Mouse (Mus musculus) adrenal gland, adult 10 weeks (tissue): ENCODE measurements around the gene Smim4. TPM values are rescaled to one million over a fixed set of nuclear protein-coding genes. Genes with fewer than 3 reads are reported as not detected.

Experiments
- polyA plus RNA-seq: library from polyadenylated mRNA; stranded (reverse); fragments of 350-450 nt; fragmentation: Illumina TruSeq; extraction: RNeasy Lipid Tissue Mini Kit (QIAGEN cat#74804); gene quantifications from one replicate; pipeline ENCODE4 v1.2.3, GENCODE M21; 2014; ENCODE audit warnings: low read depth, low replicate concordance

Smim4 gene
- polyA plus RNA-seq, result 16.9 TPM

DNA sequence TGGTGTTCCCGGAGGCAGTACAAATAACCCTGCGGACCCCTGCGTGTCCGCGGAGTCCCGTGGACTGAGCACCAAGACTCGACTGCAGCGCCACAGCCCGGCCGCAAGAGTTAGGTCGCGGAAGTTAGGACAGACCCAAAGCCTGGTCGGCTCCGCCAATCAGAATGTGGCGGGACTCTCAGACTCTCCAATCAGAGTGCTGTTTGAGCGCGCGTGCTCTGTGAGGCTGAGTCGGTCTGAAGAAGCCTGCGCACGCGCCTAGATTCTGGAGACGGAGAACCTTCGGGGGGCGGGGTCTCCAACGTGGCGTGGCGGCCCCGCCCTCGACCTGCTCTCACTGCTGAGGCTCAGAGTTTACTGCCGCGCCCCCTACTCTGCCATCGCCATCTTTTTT lies at the start of gene Smim4:
Gene Smim4 (minus strand): TSS at position 131 of the 394 bp plus-strand sequence.

DNA sequence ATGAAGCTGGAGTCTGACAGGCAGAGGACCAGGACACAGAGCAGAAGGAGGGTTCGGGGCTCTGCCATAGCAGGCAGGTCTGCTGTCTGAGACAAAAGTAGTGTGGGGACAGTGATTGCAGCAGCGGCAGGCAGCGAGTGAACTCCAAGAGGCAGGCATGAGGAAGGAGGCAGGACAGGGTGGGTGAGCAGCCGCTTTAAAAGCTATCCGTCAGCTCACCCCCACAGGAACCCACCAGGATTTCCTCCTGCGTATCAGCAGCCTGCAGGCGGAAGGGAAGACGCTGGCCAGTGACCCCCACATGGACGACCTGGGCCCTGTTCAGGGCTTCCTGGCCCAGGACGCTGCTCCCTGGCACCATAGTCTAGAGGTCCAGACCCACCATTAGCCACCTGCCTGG lies 39.7 kb upstream of the Smim4 start, which contains the start of gene Stab1:
Gene Stab1 (minus strand): TSS at position 217 of the 400 bp plus-strand sequence.

DNA sequence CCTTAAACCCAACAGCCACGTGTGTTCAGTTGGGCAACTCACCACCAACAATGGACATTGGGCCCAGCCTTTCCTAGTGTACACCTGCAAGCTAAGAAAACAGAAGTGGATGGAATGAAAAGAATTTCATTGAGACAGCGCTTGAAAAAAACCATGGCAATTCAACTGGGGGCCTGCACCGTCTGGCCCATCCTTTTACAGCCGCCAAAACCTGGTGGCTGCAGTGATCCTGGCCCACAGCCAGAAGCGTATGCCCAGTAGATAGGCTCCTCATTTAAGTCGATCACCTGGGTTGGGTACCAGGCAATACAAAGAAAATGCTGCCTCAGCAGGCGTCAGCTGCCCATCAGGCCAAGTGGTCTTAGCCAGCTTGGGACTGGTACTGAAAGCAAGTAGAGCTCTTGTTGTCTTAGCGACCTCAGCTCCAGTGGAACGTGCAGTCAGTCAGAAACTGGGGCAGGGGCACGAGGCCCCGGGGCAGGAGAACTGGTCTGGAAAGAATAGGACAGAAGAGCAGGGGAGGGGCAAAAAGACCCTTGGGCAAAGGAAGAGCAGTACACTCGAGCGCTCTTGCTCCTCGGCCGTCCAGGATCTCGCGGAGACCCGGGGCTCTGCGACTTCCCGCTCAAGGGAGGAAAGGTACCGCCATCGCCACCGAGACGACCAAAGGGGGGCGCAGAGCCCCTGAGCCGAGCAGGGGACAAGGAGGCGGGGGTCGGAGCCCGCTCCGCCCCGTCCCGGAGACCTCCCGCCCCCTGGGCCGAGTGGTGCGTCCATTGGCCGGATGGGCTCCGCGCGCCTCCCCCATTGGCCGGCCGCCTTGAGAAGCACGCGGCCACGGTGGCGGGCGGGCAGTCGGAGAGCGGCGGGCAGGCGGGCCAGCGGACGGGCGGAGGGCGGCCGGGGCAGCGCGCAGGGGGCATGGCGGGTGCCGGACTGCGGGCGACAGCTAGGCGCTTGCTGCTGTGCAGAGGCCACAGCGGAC lies 1.8 kb upstream of the Smim4 start, which contains the start of gene Nt5dc2:
Gene Nt5dc2 (plus strand): TSS at position 818 of the 985 bp plus-strand sequence.

Other genes starting within 250 kb of the Smim4 start
- gene Mustn1, start 249.8 kb downstream of the Smim4 start, polyA plus RNA-seq, result 0.52 TPM
- 0.35 TPM for gene Itih4, start 242.5 kb downstream of the Smim4 start, polyA plus RNA-seq
- gene Itih3, start 205.2 kb downstream of the Smim4 start, polyA plus RNA-seq, result not detected
- gene Itih1, start 185.7 kb downstream of the Smim4 start, polyA plus RNA-seq, result not detected
- gene Nek4, start 177.6 kb downstream of the Smim4 start, polyA plus RNA-seq, result 18.3 TPM
- 154 TPM for gene Glt8d1, start 127.6 kb downstream of the Smim4 start, polyA plus RNA-seq
- 454 TPM for gene Spcs1, start 127.3 kb downstream of the Smim4 start, polyA plus RNA-seq
- gene Pbrm1, start 109.8 kb downstream of the Smim4 start, polyA plus RNA-seq, result 93.6 TPM
- 211 TPM for gene Gnl3, start 109.8 kb downstream of the Smim4 start, polyA plus RNA-seq
- 1.5 TPM for gene Nt5dc2, start 2.1 kb upstream of the Smim4 start, polyA plus RNA-seq
- gene Stab1, start 39.7 kb upstream of the Smim4 start, polyA plus RNA-seq, result 5.4 TPM
- not detected for gene Tnnc1, start 79.4 kb upstream of the Smim4 start, polyA plus RNA-seq
- gene Nisch, start 88.0 kb upstream of the Smim4 start, polyA plus RNA-seq, result 64.7 TPM
- 1.7 TPM for gene Sema3g, start 88.9 kb upstream of the Smim4 start, polyA plus RNA-seq
- gene Phf7, start 122.4 kb upstream of the Smim4 start, polyA plus RNA-seq, result 9.7 TPM
- gene Bap1, start 122.5 kb upstream of the Smim4 start, polyA plus RNA-seq, result 8.6 TPM
- gene Dnah1, start 194.9 kb upstream of the Smim4 start, polyA plus RNA-seq, result 0.12 TPM
- 177 TPM for gene Capn7, start 207.7 kb upstream of the Smim4 start, polyA plus RNA-seq